Mouse (Mus musculus): ENCODE measurements at regions not wholly inside any gene's neighbourhood (a gene's known extent, or its start where the extent isn't known, plus 50 kb on each side); places are given as distances from the start of the nearest gene placed in this dataset.

GRCm38 (mm10) chr9:63046981-63047380 is 59.3 kb upstream of the Pias1 start:
- no peak for TF ChIP-seq POLR2A (IDR thresholded peaks at IDR 0.05; ENCODE audit: control insufficient read depth, extremely low read depth, insufficient read depth, low read length, poor library complexity)
- no peak for TF ChIP-seq CTCF (IDR thresholded peaks at IDR 0.05; ENCODE audit: borderline replicate concordance, control insufficient read depth, extremely low read depth, insufficient read depth, low read length, poor library complexity)
